Mouse (Mus musculus) C2C12 (cell line): Measurements from ENCODE around the gene Luc7l. TPM values are rescaled to one million over a fixed set of nuclear protein-coding genes. Genes with fewer than 3 reads are reported as not detected.

Source experiments
- H3K27me3 ChIP-seq: one replicate; pipeline ENCODE4 v1.6.1; 2011; ENCODE audit not compliant: control insufficient read depth, insufficient read depth, insufficient read length
- H3K36me3 ChIP-seq: one replicate; pipeline ENCODE4 v1.6.1; 2011; ENCODE audit not compliant: control insufficient read depth, insufficient read depth
- H3K4me3 ChIP-seq: one replicate; pipeline ENCODE4 v1.5.1; 2011; ENCODE audit warnings: mild to moderate bottlenecking, control low read depth; ENCODE audit not compliant: poor library complexity, insufficient read depth, severe bottlenecking
- H3K79me2 ChIP-seq: one replicate; pipeline ENCODE4 v1.6.1; 2011; ENCODE audit not compliant: control insufficient read depth, insufficient read depth
- H3K79me3 ChIP-seq: one replicate; pipeline ENCODE4 v1.6.1; 2011; ENCODE audit warnings: low read depth, control low read depth
- H3ac ChIP-seq: one replicate; pipeline ENCODE3; 2011; ENCODE audit warnings: low read depth; ENCODE audit not compliant: control insufficient read depth, insufficient read length
- CEBPB ChIP-seq: IDR thresholded peaks from one replicate; pipeline ENCODE4 v1.6.1; 2011; ENCODE audit warnings: low read depth, mild to moderate bottlenecking, control low read depth, moderate library complexity
- CTCF ChIP-seq: IDR thresholded peaks from one replicate; pipeline ENCODE4 v1.5.1; 2011; ENCODE audit not compliant: control insufficient read depth, insufficient read depth, insufficient read length
- FOSL1 ChIP-seq: IDR thresholded peaks from one replicate; pipeline ENCODE4 v1.8.0; 2011; ENCODE audit warnings: mild to moderate bottlenecking, low read length; ENCODE audit not compliant: poor library complexity, insufficient read depth, severe bottlenecking
- MAX ChIP-seq: IDR thresholded peaks from one replicate; pipeline ENCODE4 v1.6.1; 2011; ENCODE audit warnings: mild to moderate bottlenecking, control low read depth
- MYOD1 ChIP-seq: IDR thresholded peaks from one replicate; pipeline ENCODE4 v1.6.1; 2011; ENCODE audit warnings: low read depth; ENCODE audit not compliant: control insufficient read depth, insufficient read length
- MYOG ChIP-seq: IDR thresholded peaks from one replicate; pipeline ENCODE4 v1.6.1; 2011; ENCODE audit not compliant: control insufficient read depth, insufficient read length; ENCODE audit errors: extremely low read depth
- USF1 ChIP-seq: IDR thresholded peaks from one replicate; pipeline ENCODE4 v1.6.1; 2011; ENCODE audit warnings: low read depth, mild to moderate bottlenecking, control low read depth, moderate library complexity
- long read RNA-seq, 2 experiments: library from polyadenylated mRNA; unstranded; transcript quantifications; one replicate each; pipeline ENCODE4 v2.0.0; 2019 to 2020
- polyA plus RNA-seq: library from polyadenylated mRNA; unstranded; fragments of >200 nt; fragmentation: generic; extraction: Trizol; gene quantifications from one replicate; pipeline ENCODE4 v1.2.1, GENCODE M21; 2012; ENCODE audit warnings: missing spikeins

Gene Luc7l
- 45.0 TPM for polyA plus RNA-seq
- long read RNA-seq, experiment 1, full-length matches to known transcripts, result 25 of 39 reads
- long read RNA-seq, experiment 1, partial matches to known transcripts, result 7 of 39 reads
- long read RNA-seq, experiment 1, other reads (novel, unspliced or antisense), result 7 of 39 reads
- long read RNA-seq, experiment 2, full-length matches to known transcripts, result 157 of 190 reads
- long read RNA-seq, experiment 2, partial matches to known transcripts, result 14 of 190 reads
- long read RNA-seq, experiment 2, other reads (novel, unspliced or antisense), result 19 of 190 reads

DNA sequence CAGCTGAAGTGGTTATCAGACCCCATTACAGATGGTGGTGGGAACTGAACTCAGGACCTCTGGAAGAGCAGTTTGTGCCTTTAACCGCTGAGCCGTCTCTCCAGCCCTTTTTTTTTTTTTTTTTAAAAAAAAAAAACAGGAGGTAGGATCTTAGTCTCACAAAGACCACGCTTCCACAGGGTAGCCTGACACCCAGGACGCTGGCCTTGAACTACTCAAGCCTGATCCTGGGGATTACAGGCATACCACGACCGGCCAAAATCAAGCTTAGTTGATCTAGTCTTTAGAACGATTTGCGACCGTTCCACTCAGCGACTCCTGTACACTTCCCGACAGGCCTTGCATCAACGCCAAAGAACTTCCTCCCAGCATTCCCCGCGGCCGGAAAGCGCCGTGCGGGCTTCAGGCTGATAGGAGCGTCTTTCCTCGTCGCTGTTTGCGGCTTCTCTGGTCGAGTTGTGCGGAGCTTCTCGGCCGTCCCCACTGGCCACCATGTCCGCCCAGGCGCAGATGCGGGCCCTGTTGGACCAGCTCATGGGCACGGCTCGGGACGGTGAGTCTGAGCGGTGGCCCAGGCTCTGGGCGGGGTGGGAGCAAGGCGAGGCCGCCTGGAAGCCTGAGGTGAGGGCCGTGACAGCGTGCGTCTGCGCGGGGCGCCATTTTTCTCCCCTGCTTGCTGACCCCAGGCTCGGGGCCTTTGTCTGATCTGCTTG lies at the start of gene Luc7l:
Luc7l (plus strand) TSS at position 358 of the 713 bp plus-strand sequence.
- Histone ChIP-seq H3K4me3 (peak within 1 kb of the TSS; percentile 92), H3K27me3 (peaks cover 3% of the 10 kb centered on the region), H3ac (peak within 1 kb of the TSS; percentile 100), H3K36me3 (peaks cover 33% of the 10 kb centered on the region), H3K79me2 (peaks cover 50% of the 10 kb centered on the region), H3K79me3 (peaks cover 43% of the 10 kb centered on the region)
- no peak for TF ChIP-seq CTCF
- no peak for TF ChIP-seq MYOG
- no peak for TF ChIP-seq MAX
- no peak for TF ChIP-seq FOSL1
- TF ChIP-seq MYOD1, result no peak
- no peak for TF ChIP-seq USF1
- no peak for TF ChIP-seq CEBPB

DNA sequence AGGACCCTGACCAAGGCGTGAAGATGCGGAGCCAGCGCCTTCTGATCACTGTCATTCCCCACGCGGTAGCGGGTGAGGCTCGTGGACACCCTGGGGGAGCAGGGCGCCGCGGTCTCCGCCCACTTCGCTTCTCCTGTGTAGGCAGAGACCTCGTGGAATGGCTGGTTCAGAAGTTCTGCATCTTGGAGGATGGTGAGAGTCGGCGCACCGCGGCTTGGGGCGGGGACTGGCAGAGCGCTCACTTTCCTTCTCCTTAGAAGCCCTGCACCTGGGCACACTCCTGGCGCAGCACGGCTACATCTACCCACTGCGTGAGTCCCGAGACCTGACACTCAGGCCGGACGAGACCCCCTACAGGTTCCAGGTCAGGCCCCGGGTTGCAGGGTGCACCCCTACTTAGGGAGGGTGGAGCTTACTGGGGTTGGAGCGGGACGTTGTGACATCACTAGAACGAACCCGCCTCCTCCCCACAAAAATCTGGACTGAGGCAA lies 49.3 kb upstream of the Luc7l start:
- H3K27me3 ChIP-seq, result no peaks in the 10 kb centered on the region

DNA sequence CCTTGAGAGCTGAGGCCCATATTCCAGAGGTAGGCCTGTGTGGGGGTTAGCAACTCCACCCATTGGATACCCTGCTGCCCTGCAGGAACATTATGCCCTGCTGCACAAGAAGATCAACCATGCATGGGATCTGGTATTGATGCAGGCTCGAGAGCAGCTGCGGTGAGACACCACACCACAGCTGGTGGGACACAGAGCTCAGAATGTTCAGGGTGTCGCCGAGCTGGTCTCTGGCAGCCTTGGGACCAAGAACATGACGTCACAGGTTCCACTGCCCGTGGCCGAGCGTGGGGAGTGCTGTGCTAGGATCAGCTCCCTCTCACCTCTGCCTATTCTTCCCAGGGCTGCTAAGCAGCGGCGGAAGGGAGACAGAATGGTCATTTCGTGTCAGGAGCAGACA lies 47.9 kb upstream of the Luc7l start:
- Histone ChIP-seq H3ac (no peak overlapping the region), H3K27me3 (no peaks in the 10 kb centered on the region), H3K79me3 (no peaks in the 10 kb centered on the region), H3K36me3 (no peaks in the 10 kb centered on the region), H3K79me2 (no peaks in the 10 kb centered on the region), H3K4me3 (no peak overlapping the region)
- TF ChIP-seq MYOG (no peak), USF1 (no peak), CTCF (no peak), MAX (no peak), MYOD1 (no peak), CEBPB (no peak), FOSL1 (no peak)

More for the DNA sequence above, 49.3 kb upstream of the Luc7l start:
- TF ChIP-seq MAX, result no peak
- no peak for TF ChIP-seq USF1
- TF ChIP-seq MYOD1, result no peak
- TF ChIP-seq CTCF, result no peak
- no peak for TF ChIP-seq MYOG
- TF ChIP-seq CEBPB, result no peak
- TF ChIP-seq FOSL1, result no peak
- Histone ChIP-seq H3K79me3 (no peaks in the 10 kb centered on the region), H3K4me3 (peak overlapping the region; percentile 18), H3K36me3 (no peaks in the 10 kb centered on the region), H3K79me2 (no peaks in the 10 kb centered on the region), H3ac (peak overlapping the region; percentile 54)

DNA sequence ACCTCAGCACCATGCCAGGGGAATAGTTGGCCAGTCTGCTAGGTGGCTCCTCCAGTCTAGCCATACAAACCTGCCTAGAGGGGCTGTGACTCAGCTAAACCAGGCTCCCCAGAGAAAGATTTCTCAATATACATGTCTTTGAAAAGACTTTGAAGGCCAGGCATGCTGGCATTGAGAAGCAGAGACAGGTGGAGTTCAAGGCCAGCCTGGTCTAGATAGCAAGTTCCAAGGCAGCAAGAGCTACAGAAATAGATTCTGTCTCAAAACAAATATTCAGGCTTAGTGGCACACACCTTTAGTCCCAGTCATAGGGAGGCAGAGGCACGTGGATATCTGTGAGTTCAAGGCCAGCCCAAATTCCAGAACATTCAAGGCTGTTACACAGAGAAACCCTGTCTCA lies 46.3 kb upstream of the Luc7l start:
- H3K36me3 ChIP-seq, result no peaks in the 10 kb centered on the region
- H3K4me3 ChIP-seq, result no peak overlapping the region
- no peak overlapping the region for H3ac ChIP-seq
- H3K79me3 ChIP-seq, result no peaks in the 10 kb centered on the region
- no peaks in the 10 kb centered on the region for H3K79me2 ChIP-seq
- H3K27me3 ChIP-seq, result no peaks in the 10 kb centered on the region
- no peak for TF ChIP-seq CEBPB
- peak; percentile 54 for TF ChIP-seq MYOD1

DNA sequence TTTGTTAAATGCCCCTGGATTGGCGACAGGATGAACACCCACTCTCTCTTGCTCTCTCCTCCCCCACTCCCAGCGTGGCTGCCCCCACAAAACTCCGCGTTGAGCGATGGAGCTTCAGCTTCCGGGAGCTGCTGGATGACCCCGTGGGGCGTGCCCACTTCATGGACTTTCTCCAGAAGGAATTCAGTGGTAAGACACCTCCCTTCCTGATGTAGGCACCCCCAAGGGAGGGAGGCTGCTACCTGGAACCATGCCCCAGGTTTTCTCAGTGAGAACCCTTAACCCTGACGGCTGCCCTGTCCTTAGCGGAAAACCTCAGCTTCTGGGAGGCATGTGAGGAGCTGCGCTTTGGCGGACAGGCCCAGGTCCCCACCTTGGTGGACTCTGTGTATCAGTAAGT lies 45.0 kb upstream of the Luc7l start, which contains the start of gene Arhgdig:
Arhgdig (minus strand) TSS at position 101 of the 400 bp plus-strand sequence.
- no peaks in the 10 kb centered on the region for H3K79me2 ChIP-seq
- TF ChIP-seq MYOG, result no peak
- TF ChIP-seq CEBPB, result no peak
- no peak for TF ChIP-seq MAX
- no peak for TF ChIP-seq FOSL1
- no peak for TF ChIP-seq CTCF
- no peak for TF ChIP-seq MYOD1
- no peak for TF ChIP-seq USF1
- no peaks in the 10 kb centered on the region for H3K79me3 ChIP-seq
- no peaks in the 10 kb centered on the region for H3K36me3 ChIP-seq
- no peaks in the 10 kb centered on the region for H3K27me3 ChIP-seq
- H3ac ChIP-seq, result no peak within 1 kb of the TSS
- no peak within 1 kb of the TSS for H3K4me3 ChIP-seq
